Mouse (Mus musculus): ENCODE measurements around the gene Plxdc2.

DNA sequence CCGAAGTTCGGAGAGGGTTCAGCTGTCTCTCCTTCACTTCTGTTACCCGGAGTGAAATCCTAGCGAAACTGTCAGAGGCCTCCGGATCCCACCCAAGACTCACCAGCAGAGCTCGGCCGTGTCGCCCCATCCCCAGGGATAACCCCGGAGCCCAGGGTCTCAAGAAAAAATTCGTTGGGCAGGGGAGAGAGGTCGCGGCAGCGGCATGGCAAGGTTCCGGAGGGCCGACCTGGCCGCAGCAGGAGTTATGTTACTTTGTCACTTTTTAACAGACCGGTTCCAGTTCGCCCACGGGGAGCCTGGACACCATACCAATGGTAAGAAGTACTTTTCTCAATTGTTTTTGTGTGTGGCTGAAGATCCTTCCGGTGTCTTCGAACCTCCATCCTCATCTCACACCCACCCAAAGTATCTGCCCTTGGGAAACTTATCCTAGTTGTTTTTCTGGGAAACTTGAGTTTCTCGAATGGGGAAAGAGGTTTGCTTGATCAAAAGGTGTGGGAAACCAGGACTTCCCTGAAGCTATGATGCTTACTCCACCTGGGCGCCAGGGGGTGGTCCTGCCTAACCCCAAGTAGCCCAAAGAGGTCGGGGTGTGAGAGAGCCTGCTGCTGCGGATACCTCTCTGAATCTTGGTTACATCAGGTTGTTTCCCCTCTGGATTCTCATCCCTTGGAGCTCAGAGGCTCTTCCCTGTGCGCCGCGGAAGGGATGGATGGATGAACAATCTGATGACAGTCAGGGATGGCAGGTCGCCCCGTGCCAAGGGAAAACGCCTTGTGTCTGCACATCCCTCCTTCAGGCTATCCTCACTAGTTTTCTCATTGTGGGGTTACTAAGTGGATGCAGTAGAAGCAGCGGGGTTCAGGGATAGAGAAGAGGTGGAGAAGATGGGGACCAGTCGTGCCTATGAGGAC is 1.1 kb downstream of the Plxdc2 start:
- no peak for TF ChIP-seq MAX (IDR thresholded peaks at IDR 0.05)
- no peak for TF ChIP-seq USF1 (IDR thresholded peaks at IDR 0.05; ENCODE audit: low read depth)
- TF ChIP-seq CTCF (IDR thresholded peaks at IDR 0.05; ENCODE audit: control insufficient read depth, insufficient read depth, insufficient read length) = no peak
- TF ChIP-seq MYOG (IDR thresholded peaks at IDR 0.05; ENCODE audit: control insufficient read depth, extremely low read depth, insufficient read length) = no peak
